Mouse (Mus musculus): ENCODE measurements at regions not wholly inside any gene's neighbourhood (a gene's known extent, or its start where the extent isn't known, plus 50 kb on each side); places are given as distances from the start of the nearest gene placed in this dataset.

DNA sequence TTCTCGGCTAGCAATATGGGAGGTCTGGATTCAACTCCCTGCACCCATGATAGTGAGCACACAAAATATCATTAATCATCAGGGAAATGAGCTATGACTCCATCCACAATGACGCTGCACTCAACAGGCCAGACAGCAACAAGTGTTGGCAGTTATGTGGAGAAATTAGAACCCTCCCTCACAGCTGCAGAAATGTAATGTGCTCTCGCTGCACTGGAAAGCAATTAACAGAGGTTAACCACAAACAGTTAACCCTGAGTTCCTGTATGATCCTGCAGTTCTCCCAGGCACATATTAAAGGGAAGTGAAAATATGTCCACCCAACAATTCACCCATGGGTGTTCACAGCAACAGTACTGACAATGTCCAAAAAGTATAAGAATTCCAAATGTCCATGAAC is 54.0 kb upstream of the Jade2 start:
- no peak for DNase-seq

DNA sequence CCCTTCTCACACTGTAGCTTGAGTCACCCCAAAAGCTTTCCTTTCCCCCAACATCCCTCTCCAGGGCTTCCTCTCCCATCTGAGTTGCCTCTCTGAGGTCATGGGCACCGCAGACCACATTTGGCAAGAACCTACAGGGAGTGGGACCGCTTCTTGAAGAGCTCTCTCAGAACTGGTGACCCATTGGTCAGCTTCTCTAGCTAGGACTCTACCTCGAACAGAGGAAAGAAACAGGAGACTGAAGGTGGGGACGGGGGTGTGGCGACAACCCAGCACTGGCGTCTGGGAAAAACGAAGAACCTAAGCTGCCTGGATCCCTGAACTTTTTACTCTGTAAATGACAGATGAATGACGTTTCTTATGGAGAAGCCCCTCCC is 51.8 kb upstream of the Cdkn2aipnl start:
- DNase-seq, result no peak

GRCm38 (mm10) chr11:51916033-51916929 is 51.2 kb upstream of the Cdkn2aipnl start:
- DNase-seq, result peak; percentile 43
